In genomic region chr8:121792627-121793026, GRCm38 (mm10) we compare ENCODE assay signal across 10 mouse cellular contexts. TPM values are rescaled to one million over a fixed set of nuclear protein-coding genes. Genes with fewer than 3 reads are reported as not detected.
DNase-seq lines count a peak whose midpoint lies in the region; ATAC-seq and TF ChIP-seq lines count a peak whose summit lies in the region.
"Had no signal": no experiment of that assay in that cellular context is flagged by ENCODE, and none has a peak within 500 bp of the region (broad histone marks: within the 10 kb centered on the region; RNA-seq: fewer than 3 reads in every experiment).

No protein-coding gene starts in this region.

- intact Hi-C loops in heart, postnatal 14 days (cut with DNase I): no loop called here
- intact Hi-C loops in left cerebral cortex, postnatal 25 days (cut with DNase I): no loop called here

- peaks cover 20% of the 10 kb centered on the region for H3K4me1 ChIP-seq in heart, embryonic 11.5 days (ENCODE audit: control insufficient read depth, insufficient read depth, low read length)
- peaks cover 7% of the 10 kb centered on the region; the same call in 1 of the 2 replicates for H3K4me1 ChIP-seq in lung, postnatal 0 days (ENCODE audit: insufficient read depth, low read depth, low read length)
- H3K4me1 ChIP-seq: stomach, embryonic 15.5 days had no signal

- H3K4me2 ChIP-seq in heart, embryonic 11.5 days: no peak overlapping the region; the same call in 1 of the 2 replicates
- no peak overlapping the region for H3K4me2 ChIP-seq in lung, postnatal 0 days (replicated peaks; ENCODE audit: low read depth, low read length)
- H3K4me2 ChIP-seq: liver, embryonic 13.5 days; stomach, embryonic 15.5 days had no signal

- 59% methylated on average over 4 of the region's 4 CpGs for WGBS in heart, embryonic 11.5 days (ENCODE audit: insufficient replicate concordance)
- 62% methylated on average over 4 of the region's 4 CpGs for WGBS in lung, postnatal 0 days

- no peak overlapping the region for H3K4me3 ChIP-seq in heart, embryonic 11.5 days (ENCODE audit: low read depth, low read length)
- H3K4me3 ChIP-seq in lung, postnatal 0 days (ENCODE audit: low read depth, low read length): no peak overlapping the region
- H3K4me3 ChIP-seq: liver, embryonic 13.5 days; stomach, embryonic 15.5 days had no signal

- no peak; the same call in 1 of the 2 replicates for ATAC-seq in heart, embryonic 11.5 days (replicated peaks; ENCODE audit: insufficient number of reproducible peaks, low FRiP score, low TSS enrichment)
- peak; percentile 95 for ATAC-seq in lung, postnatal 0 days
- ATAC-seq in frontal cortex, adult (ENCODE audit: low TSS enrichment): no peak

- DNase-seq in heart, postnatal 14 days: no peak
- DNase-seq in ES-CJ7 (ENCODE audit: low read depth, low spot score): peak; percentile 41
- peak; percentile 7 for DNase-seq in fibroblast of lung, adult 2 months (ENCODE audit: low read depth)
- DNase-seq in lung, postnatal 0 days (ENCODE audit: low spot score): peak; percentile 90
- no peak for DNase-seq in thymus, postnatal 14 days
- no peak for DNase-seq in left cerebral cortex, postnatal 25 days (ENCODE audit: low spot score in 2 of 2)
- DNase-seq: liver, embryonic 13.5 days had no signal

- no peaks in the 10 kb centered on the region; the same call in 1 of the 2 replicates for H3K36me3 ChIP-seq in heart, embryonic 11.5 days (ENCODE audit: control insufficient read depth, insufficient read depth, low read length)
- H3K36me3 ChIP-seq in lung, postnatal 0 days (ENCODE audit: insufficient read depth, low read length): no peaks in the 10 kb centered on the region

- H3K27ac ChIP-seq in heart, embryonic 11.5 days (ENCODE audit: low read depth, low read length): peak overlapping the region; percentile 17; the same call in 1 of the 2 replicates
- H3K27ac ChIP-seq in lung, postnatal 0 days (ENCODE audit: low read length): peak overlapping the region; percentile 75
- H3K27ac ChIP-seq: liver, embryonic 13.5 days; stomach, embryonic 15.5 days had no signal

- no peak overlapping the region for H3K9ac ChIP-seq in heart, embryonic 11.5 days (ENCODE audit: low read depth, low read length)
- H3K9ac ChIP-seq in lung, postnatal 0 days (replicated peaks; ENCODE audit: low read depth): no peak overlapping the region
- H3K9ac ChIP-seq: liver, embryonic 13.5 days; stomach, embryonic 15.5 days had no signal

- TF ChIP-seq CTCF in lung, postnatal 0 days (IDR thresholded peaks at IDR 0.05): no peak

- no peaks in the 10 kb centered on the region for H3K27me3 ChIP-seq in heart, embryonic 11.5 days (ENCODE audit: control insufficient read depth, insufficient read depth, low read length)
- H3K27me3 ChIP-seq in lung, postnatal 0 days (replicated peaks; ENCODE audit: insufficient read depth, low read length): no peaks in the 10 kb centered on the region
- H3K27me3 ChIP-seq: liver, embryonic 13.5 days; stomach, embryonic 15.5 days had no signal

- TF ChIP-seq EP300 in lung, postnatal 0 days (IDR thresholded peaks at IDR 0.05): no peak

- no peaks in the 10 kb centered on the region for H3K9me3 ChIP-seq in heart, embryonic 11.5 days (replicated peaks; ENCODE audit: control insufficient read depth, low read length)
- H3K9me3 ChIP-seq in lung, postnatal 0 days (ENCODE audit: low read length): no peaks in the 10 kb centered on the region
- H3K9me3 ChIP-seq: liver, embryonic 13.5 days; stomach, embryonic 15.5 days had no signal

RNA-seq across cellular contexts. Expression of gene Klhdc4, which starts 36.7 kb away (rescaled TPM):
- polyA plus RNA-seq in heart, embryonic 11.5 days (2014; fragmentation: Nextera tagmentation; extraction: Ambion mirVana): 31.0 and 31.1 TPM in 2 replicates
- total RNA-seq in heart, postnatal 14 days (2021): 10 to 100 TPM; 13.2 to 13.8 TPM
- polyA plus RNA-seq in lung, postnatal 0 days (2015; fragmentation: Nextera tagmentation; extraction: Ambion mirVana): 22.9 and 28.4 TPM in 2 replicates
- 10 to 100 TPM; 28.0 to 28.1 TPM for total RNA-seq in left cerebral cortex, postnatal 25 days (2021)

Comparison
In these comparisons a context has a peak if more than half of its experiments do, and no peak if none do; other contexts are left out.
1. DNase-seq: peak in ES-CJ7 (single experiment), fibroblast of lung, adult 2 months (single experiment) and lung, postnatal 0 days (single experiment); none in heart, postnatal 14 days (0 of 2), thymus, postnatal 14 days (single experiment) and left cerebral cortex, postnatal 25 days (0 of 2).